Mouse (Mus musculus) thymus, adult 2 months (tissue): ENCODE measurements around the gene Slc8a1.

ENCODE experiments used
- CTCF ChIP-seq: fragments of 200-500 bp; IDR thresholded peaks from 2 replicates; pipeline ENCODE4 v1.5.1; 2012; ENCODE audit warnings: mild to moderate bottlenecking, control low read depth, low read length, moderate library complexity, borderline replicate concordance; ENCODE audit not compliant: control insufficient read depth, poor library complexity, insufficient read depth; ENCODE audit errors: extremely low read depth
- POLR2A ChIP-seq: fragments of 200-500 bp; IDR thresholded peaks from 2 replicates; pipeline ENCODE4 v1.6.1; 2012; ENCODE audit warnings: mild to moderate bottlenecking, low read length, control low read depth, moderate library complexity; ENCODE audit not compliant: control insufficient read depth, poor library complexity, insufficient read depth; ENCODE audit errors: extremely low read depth

- TF ChIP-seq POLR2A: no peak
- no peak for TF ChIP-seq CTCF
These were observed 71.6 kb downstream of the Slc8a1 start for GRCm38 (mm10) chr17:81666551-81666950.
